Mouse (Mus musculus) lung, postnatal 36 days (tissue): Measurements from ENCODE around the gene 1700057G04Rik.
"Not testable (repeated sequence)": the region's sequence is repeated elsewhere in the genome, so short reads cannot be mapped to it uniquely, and the experiment has no call there.

ENCODE experiments used
- DNase-seq: peaks from one replicate; pipeline ENCODE4 v3.0.0; 2022; ENCODE audit warnings: mixed read lengths

1700057G04Rik gene

GRCm38 (mm10) chr9:92305620-92306220, 3.5 kb upstream of the 1700057G04Rik start:
- DNase-seq: no peak

- no peak for DNase-seq
Measured at GRCm38 (mm10) chr9:92316791-92317190, 7.6 kb downstream of the 1700057G04Rik start.

GRCm38 (mm10) chr9:92325936-92326335, 16.8 kb downstream of the 1700057G04Rik start:
- not testable (repeated sequence) for DNase-seq

GRCm38 (mm10) chr9:92326813-92327212, 17.6 kb downstream of the 1700057G04Rik start:
- DNase-seq: no peak

GRCm38 (mm10) chr9:92331383-92331782, 22.2 kb downstream of the 1700057G04Rik start:
- DNase-seq: no peak

- DNase-seq: no peak
Measured at GRCm38 (mm10) chr9:92334845-92335244, 25.7 kb downstream of the 1700057G04Rik start.

GRCm38 (mm10) chr9:92335277-92335818, 26.2 kb downstream of the 1700057G04Rik start:
- DNase-seq: no peak

GRCm38 (mm10) chr9:92337063-92337462, 27.9 kb downstream of the 1700057G04Rik start:
- no peak for DNase-seq

GRCm38 (mm10) chr9:92337661-92338060, 28.5 kb downstream of the 1700057G04Rik start:
- DNase-seq: no peak

GRCm38 (mm10) chr9:92338954-92339353, 29.8 kb downstream of the 1700057G04Rik start:
- no peak for DNase-seq

GRCm38 (mm10) chr9:92351924-92352323, 42.7 kb downstream of the 1700057G04Rik start:
- DNase-seq: no peak

- DNase-seq: no peak
Measured at GRCm38 (mm10) chr9:92353306-92353705, 44.1 kb downstream of the 1700057G04Rik start.

GRCm38 (mm10) chr9:92360691-92361310, 51.6 kb downstream of the 1700057G04Rik start:
- no peak for DNase-seq

- DNase-seq: no peak
Measured at GRCm38 (mm10) chr9:92363478-92363877, 54.3 kb downstream of the 1700057G04Rik start.

GRCm38 (mm10) chr9:92368920-92369319, 59.7 kb downstream of the 1700057G04Rik start:
- DNase-seq: no peak

GRCm38 (mm10) chr9:92373896-92374295, 64.7 kb downstream of the 1700057G04Rik start:
- DNase-seq: no peak

- DNase-seq: peak; percentile 28
Measured at GRCm38 (mm10) chr9:92374705-92375199, 65.6 kb downstream of the 1700057G04Rik start.

- DNase-seq: peak; percentile 19
Measured at GRCm38 (mm10) chr9:92375378-92375777, 66.2 kb downstream of the 1700057G04Rik start.

GRCm38 (mm10) chr9:92377967-92378366, 68.8 kb downstream of the 1700057G04Rik start:
- peak; percentile 49 for DNase-seq

GRCm38 (mm10) chr9:92379240-92379639, 70.1 kb downstream of the 1700057G04Rik start:
- DNase-seq: no peak

- no peak for DNase-seq
Measured at GRCm38 (mm10) chr9:92383415-92383814, 74.2 kb downstream of the 1700057G04Rik start.

GRCm38 (mm10) chr9:92384401-92384800, 75.2 kb downstream of the 1700057G04Rik start:
- DNase-seq: no peak

GRCm38 (mm10) chr9:92385831-92386230, 76.7 kb downstream of the 1700057G04Rik start:
- no peak for DNase-seq

- no peak for DNase-seq
Measured at GRCm38 (mm10) chr9:92386871-92387270, 77.7 kb downstream of the 1700057G04Rik start.
